Mouse (Mus musculus): Measurements from ENCODE around the gene Usp32.

Usp32 gene

DNA sequence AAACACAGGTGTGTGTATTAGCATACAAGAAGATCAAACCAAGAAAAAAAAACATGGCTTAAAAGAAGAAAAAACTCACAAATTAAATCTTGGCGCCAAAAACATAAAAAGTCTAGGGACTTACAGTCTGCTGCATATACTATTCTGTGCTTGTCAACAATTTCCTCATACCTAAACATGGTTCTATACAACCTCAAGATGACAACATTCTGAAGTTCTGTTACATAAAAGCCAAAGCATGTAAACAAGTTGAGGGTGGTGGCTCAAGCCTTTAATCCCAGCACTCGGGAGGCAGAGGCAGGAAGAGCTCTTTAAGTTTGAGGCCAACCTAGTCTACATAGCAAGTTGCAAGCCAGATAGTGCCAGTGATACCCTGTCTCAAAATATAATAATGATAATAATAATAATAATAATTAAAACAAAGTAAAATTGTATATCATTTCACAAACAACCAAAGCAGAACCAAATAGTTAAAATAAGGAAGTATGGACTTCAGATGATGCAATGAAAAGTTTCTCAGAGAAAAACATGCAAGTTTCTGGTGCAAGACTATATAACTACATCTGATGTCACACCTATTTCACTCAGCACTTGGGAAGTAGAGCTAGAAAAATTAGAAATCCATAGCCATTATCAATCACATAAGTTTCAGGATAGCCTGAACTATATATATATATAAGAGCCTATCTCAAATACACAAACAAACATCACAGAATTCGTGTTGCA lies 16.5 kb downstream of the Usp32 start:
- DNase-seq (ENCODE audit: inconsistent ontology term) = no peak

DNA sequence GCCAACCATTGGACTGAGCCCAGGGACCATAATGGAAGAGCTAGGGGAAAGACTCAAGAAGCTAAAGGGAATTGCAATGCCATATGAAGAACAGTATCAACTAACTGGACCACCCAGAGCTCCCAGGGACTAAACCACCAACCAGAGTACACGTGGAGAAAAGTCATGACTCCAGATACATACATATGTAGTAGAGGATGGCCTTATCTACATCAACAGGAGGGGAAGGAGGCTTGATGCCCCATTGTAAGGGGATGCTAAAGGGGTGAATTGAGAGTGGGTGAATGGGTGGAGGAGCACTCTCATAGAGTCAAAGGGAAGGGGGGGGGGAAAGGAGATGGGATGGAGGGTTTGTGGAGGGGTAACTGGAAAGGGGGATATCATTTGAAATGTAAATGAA lies 17.9 kb downstream of the Usp32 start:
- DNase-seq (ENCODE audit: inconsistent ontology term) = no peak

DNA sequence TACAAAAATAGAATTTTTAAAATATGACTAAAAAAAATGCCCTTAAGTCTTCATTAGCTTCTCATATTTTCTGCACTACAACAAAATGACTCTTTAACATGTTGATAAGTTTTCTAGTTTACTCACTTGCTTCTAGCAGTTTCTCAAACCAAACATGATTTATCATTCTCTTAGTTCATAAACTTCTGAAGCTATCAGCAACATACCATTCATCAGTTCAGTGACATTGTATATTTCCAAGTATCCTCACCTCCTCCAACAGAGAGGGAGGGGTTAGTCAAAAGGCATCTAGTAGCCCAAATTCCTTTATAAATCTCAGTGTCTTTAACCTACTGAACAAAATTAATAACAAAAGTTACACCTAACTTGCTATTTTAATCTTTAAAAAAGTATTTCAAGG lies 22.8 kb downstream of the Usp32 start:
- DNase-seq (ENCODE audit: inconsistent ontology term) = no peak

DNA sequence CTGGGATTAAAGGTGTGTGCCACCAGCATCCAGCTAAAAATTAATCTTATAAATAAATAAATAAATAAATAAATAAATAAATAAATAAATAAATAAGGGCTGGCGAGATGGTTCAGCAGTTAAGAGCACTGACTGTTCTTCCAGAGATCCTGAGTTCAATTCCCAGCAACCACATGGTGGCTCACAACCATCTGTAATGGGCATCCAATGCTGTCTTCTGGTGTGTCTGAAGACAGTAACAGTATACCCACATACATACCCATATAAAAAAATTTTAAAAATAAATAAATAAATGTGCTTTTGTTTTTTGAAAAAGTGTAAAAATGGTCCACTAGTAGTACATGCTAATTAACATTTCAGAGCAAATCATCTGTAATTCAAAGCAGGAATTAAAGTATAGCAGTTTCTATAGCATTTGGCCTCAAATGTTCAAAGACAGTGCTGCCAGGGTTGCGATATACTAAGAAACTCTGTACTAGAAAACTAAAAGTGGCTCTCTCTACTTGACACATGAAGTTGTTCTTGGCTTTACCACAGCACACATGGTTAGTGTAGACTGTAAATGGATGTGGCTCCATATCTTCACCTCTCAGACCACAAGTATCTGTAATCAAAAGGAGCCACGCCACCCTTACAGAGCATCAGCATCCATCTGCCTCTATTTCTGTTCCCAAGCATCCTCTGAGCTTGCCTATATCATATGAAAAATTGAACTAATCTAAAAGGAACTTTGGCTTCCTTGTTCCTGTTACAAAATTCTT lies 23.7 kb downstream of the Usp32 start:
- DNase-seq (ENCODE audit: inconsistent ontology term) = no peak

DNA sequence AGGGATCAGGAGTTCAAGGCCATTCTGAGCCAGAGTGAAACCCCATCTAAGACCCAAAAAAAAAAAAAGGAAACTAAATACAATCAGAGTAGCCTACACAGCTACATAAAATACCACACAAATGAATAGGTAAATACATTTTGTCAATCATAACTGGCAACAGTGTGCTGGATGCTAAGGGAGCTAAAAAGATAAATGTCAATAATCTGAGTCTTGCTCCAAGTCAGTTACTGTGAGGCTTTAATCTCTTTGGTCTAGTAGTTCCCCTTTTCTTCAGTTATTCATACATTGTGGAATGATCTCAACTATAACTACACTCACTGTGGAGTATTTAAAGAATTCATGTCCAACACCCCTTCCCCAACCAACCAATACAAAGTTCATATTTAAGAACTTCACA lies 30.0 kb downstream of the Usp32 start:
- no peak for DNase-seq (ENCODE audit: inconsistent ontology term)

DNA sequence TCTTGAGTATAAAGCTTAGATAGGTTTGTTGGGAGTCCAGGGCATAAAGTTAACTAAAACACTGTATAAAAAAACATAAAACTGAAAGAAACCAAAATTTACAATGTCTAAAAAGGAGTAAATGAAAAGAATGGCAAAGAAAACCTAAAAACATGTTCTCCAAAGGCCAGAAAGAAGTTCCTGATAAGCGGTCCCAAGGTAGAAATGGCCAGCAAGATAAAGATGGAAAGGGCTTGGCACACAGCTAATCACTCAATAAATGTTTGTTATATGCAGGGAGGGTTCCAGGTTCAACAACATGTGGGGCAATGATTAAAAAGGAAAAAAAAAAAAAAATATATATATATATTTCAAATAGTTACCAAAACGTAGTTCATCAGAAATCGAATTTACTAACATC lies 32.7 kb downstream of the Usp32 start:
- no peak for DNase-seq (ENCODE audit: inconsistent ontology term)

DNA sequence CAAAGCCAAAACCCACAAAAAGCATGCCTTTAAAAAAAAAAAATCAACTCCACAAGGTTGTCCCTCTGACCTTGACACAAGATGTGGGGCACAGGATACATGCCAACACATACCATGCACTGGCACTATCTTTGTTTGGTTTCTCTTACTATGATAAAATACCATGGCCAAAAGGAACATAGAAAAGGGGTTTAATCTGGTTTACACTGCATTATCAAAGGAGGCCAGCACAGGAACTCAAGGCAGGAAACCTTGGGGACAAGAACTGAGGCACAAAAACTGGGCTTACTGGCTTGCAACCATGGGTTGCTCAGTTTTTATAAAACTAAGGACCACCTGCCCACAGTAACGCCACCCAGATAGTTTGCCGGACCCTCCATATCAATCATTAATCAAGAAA lies 34.1 kb downstream of the Usp32 start:
- DNase-seq (ENCODE audit: inconsistent ontology term) = no peak

DNA sequence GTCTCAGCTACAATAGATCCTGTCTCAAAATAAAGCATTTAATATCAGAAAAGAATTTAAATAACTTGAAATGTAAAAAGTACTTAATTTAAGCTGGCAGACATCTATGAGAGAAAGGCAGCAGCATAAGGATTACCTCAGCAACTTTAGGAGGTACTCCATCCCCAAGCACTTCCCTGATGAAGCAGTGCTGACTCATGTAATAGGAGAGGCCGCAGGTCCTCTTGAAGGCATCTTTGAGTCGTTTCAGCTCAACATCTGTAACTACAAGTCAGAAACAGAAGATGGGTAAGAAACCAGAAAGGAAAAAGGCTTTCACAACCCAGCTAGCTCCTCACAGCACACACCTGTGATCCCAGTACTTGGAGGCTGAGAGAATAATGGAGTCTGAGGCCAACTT lies 36.2 kb downstream of the Usp32 start:
- no peak for DNase-seq (ENCODE audit: inconsistent ontology term)

DNA sequence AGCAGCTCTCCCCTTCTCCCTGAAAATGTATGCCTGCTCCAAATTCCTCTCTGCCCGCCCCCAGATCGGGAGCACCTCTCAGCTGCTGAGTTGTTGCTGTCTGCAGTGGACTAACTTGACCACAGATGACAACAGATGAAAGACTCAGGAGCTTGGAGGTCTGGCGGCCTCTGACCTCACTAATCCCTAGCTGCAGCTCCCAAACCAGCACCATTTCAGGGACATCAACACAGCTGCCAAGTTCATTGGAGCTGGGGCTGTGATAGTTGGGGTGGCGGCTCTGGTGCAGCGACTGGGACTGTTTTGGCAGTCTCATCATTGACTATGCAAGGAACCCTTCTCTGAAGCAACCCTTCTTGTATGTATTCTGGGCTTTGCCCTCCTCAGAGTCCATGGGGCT lies 44.8 kb downstream of the Usp32 start:
- peak; percentile 32 for DNase-seq (ENCODE audit: inconsistent ontology term)

DNA sequence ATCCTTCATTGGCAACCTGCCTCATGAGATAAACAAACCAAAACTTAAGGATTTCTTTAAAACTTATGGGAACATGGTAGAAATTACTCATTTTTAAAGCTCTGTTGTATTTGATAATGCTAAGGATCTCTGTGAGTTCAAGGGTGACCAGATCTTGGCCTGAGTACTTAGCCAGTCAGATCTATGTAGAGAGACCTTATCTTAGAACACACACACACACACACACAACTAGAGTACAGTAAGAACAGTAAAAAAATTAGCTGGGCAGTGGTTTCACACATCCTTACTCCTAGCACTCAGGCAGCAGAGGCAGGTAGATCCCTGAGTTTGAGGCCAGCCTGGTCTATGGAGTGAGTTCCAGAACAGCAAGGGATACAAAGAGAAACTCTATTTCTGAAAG lies 53.7 kb downstream of the Usp32 start:
- DNase-seq (ENCODE audit: inconsistent ontology term) = no peak

DNA sequence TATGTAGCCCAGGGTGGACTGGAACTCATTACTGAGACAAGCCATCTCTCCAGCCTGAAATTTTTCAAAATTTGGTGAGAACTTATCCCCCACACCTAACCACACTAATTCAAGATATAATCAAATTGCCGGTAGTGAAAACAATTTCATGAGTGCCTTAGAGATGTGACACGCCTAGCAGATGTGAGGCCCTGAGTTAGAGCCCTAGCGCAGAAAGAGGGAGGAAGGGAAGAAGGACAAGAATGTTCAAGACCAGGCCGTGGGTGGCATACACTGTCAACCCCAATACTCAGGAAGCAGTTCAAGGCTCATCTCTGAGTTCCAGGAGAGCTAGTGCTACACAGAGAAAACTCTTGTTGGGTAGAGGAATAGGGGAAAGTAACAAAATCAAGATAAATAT lies 72.1 kb downstream of the Usp32 start:
- no peak for DNase-seq (ENCODE audit: inconsistent ontology term)

DNA sequence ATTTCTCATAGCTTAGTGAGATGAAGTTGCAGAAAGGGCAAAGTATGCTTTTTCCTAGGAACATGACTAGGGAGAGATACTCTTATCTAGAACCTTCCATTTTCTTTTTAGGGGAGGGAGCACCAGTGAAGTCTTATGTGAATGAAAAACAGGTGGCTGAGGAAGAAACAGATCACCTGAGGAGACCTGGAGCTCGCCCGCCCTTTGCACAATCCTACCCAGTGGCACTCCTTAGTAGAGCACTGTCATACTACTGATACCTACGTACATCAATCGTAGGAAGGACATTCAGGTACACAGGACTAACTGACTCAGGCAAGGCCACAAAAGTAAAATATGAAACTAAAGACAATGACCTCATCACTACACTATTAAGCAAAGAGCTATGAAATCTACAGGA lies 81.4 kb downstream of the Usp32 start:
- no peak for DNase-seq (ENCODE audit: inconsistent ontology term)

DNA sequence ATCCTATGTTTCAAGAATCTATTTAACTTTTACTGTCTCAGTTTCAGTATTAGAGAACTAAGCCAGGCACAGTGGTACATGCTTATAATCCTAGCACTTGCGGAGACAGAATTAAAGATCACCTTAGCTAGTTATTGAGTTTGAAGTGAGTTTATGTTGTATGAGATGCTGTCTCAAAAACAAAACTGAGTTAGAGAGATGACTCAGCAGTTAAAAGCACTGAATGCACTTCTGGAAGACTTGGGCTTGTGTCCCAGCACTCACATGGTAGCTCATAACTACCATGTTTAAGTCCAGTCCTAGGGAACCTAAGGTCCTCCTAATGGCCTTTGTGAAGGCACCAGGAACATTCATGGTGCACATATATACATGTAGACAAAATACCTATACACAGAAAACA lies 82.4 kb downstream of the Usp32 start:
- no peak for DNase-seq (ENCODE audit: inconsistent ontology term)

DNA sequence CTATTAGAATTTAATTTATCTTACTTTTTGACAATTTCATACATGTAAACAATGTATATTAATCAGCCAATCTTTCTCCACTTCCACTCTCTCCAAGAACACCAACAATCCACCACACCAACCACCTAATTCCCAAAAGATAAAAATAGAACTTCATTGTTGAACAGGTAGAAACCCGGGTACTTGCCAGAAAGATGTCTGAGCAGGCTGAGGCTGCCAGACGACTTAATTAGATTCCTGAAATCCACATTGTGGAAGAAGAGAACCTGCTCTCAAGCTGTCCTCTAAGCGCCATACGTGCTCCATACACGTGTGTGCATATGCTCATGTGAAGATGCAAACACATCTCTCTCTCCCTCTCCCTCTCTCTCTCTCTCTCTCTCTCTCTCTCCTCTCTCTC lies 83.1 kb downstream of the Usp32 start:
- no peak for DNase-seq (ENCODE audit: inconsistent ontology term)

DNA sequence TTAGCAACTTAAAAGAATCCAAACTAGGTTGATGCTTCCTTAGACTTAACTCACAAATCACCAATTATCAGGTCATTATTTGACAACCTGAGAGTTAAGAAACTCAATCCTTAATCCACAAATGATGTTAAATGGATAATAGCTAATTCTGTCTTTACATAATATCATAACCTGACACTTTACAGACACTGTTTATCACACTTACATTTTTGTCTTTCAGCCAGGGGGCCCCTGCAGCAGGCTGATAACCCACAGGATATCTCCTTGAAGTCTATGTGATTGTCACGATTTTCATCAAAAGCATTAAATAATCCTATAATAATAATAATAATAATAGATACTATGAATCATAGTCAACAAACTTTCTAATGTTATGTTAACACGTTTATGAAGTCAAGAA lies 84.4 kb downstream of the Usp32 start:
- DNase-seq (ENCODE audit: inconsistent ontology term) = no peak

DNA sequence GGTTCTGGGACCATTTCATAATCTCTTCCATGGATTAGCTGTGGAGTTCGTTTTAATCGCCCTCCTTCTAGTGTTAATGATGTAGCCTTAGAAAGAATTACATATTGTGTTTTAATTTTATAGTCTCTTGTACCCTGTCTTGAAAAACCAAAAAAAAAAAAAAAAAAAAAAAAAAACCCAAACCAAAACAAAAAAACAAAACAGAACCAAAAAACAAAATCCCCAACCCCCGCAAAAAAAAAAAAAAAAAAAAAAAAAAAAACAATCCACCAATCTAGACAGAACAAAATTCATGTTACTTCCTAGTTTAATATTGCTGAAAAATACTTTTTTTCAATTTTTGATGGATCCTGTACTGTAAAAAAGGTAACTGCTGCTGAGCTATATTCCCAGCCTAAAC lies 100.7 kb downstream of the Usp32 start:
- DNase-seq (ENCODE audit: inconsistent ontology term) = no peak

DNA sequence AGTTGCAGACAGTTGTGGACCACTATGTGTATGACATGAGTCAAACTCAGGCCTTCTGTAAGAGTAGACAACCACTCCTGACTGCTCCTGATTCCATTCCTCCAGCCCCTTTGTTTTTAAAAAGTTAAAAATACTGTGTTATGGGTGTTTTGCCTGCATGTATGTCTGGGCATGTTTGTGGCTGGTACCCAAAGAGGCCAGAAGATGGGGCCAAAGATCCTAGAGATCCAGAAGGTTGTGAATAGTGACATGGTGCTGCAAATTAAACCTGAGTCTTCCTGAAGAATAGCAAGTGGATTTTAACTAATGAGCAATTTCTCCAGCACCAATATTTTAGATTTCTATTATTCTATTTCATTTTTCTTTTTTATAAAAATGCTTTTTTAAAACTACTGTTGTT lies 126.8 kb downstream of the Usp32 start:
- DNase-seq (ENCODE audit: inconsistent ontology term) = peak; percentile 4

DNA sequence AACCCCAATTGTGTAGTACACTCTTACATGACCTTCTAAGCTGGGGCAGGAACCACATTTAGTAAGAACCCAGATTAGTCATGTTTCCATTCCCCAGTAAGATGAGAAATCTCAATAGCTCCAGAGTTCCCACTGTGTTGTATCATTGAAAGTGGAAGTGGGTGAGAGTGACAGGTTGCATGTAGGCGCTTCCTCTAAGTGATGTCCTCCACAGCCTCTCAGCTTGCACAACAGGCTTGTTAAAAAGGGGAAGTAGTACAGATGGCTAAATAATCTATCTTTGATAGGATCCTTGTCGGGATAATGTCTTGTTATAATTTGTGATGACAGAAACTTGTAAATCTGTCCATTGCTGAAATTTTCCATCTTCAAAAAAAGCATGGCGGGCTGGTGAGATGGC lies 136.4 kb downstream of the Usp32 start:
- DNase-seq (ENCODE audit: inconsistent ontology term) = no peak

DNA sequence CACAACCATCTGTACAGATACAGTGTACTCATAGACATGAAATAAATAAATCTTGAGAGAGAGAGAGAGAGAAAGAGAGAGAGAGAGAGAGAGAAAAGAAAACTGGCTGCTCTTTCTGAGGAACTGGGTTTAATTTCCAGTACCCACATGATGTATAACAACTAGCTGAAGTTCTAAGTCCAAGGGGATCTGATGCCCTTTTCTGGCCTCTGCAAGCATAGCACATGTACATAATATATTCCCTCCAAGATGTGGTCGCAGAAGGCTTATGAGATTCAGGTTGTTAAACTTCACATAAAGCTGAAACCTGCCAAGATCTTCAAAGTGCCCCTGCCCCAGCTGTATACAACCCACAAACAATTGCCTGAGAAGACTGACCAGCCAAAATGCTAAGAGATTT lies 144.7 kb downstream of the Usp32 start:
- DNase-seq (ENCODE audit: inconsistent ontology term) = no peak

DNA sequence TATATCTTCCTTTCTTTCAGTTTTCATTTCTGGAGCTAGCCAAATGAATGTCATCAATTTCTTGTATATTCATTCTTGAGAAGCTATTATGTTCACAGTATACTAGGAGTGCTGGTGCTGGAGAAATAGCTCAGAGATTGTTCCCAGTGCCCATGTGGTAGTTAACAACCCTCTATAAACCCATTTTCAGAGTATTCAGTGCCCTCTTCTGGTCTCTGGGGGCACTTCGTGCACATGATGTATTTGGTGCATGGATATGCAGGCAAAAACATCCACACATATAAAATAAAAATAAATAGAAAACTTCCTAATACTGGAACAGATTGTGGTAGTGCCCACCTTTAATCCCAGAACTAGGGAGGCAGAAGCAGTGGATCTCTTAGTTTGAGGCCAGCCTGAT lies 147.0 kb downstream of the Usp32 start:
- DNase-seq (ENCODE audit: inconsistent ontology term) = no peak

DNA sequence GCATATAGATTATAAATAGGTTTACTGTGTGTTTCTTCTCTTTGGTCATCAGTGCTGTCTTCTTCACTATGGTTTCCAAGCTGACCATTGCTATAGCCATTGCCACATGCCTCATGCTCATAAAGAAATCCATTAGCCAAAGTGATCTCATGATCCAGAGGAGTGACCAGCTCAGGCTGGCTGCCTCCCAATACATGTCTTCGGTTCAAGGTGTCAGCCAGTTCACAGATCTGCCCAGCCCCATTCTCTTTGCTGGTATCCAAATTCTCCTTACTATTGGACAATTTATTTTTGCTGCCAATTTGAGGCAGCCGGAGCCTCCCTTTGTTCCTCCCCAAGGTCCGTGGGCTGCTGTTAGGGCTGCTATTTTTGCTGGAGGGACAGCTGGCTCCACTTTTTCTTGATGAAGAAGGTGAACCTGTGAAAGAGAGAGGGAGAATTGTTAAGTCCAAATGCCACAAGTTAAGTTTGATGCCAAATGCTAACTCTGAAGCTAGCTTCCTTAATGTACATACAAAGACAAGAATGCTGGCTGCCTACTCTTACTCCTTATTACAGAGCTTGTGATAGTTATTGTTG lies 151.5 kb downstream of the Usp32 start:
- no peak for DNase-seq (ENCODE audit: inconsistent ontology term)

DNA sequence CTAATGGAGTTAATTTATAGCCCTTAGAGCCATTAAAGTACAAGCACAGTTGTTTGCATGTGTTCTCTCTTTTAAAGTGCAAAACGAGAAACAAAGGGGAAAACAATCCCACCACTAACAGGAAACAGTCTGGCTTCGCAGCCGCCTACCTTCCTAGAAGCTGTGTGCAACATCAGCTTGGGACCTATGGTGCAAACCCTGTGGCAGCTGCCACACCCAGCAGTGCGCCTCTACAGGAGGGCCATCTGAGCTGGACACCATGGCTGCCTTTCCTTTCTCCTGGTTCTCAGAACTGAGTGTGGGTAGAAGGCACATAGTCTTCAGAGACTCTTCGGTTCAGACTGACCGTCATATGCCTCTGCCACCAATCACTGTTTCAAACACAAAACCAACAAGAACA lies 154.5 kb downstream of the Usp32 start:
- no peak for DNase-seq (ENCODE audit: inconsistent ontology term)

DNA sequence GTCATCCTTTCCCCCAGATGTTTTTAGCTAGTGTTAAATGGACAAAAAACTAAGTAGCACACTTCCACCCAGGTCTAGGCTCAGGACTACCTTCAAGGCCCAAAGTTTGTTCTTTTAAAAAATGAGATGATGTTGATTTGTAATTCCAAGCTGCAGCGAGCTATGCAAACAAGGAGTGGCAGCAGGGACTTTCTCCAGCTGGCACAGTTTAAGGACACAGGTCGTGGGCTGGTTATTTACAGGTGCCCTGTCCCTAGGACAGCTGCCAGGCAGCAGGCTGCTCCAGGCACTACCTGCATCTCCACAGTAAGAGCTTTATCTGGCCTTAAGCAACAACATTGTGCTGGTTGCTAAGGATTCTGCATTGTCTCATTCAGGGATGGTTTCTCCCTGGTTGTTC lies 159.3 kb downstream of the Usp32 start:
- no peak for DNase-seq (ENCODE audit: inconsistent ontology term)

All from Muller cell, postnatal 12 days (primary cell).